Mouse (Mus musculus) cerebellum, adult 8-10 months (tissue): Measurements from ENCODE around the gene Sh2b3.

Experiments
- DNase-seq: peaks from one replicate; pipeline ENCODE4 v3.0.0; 2022

Sh2b3 gene

DNA sequence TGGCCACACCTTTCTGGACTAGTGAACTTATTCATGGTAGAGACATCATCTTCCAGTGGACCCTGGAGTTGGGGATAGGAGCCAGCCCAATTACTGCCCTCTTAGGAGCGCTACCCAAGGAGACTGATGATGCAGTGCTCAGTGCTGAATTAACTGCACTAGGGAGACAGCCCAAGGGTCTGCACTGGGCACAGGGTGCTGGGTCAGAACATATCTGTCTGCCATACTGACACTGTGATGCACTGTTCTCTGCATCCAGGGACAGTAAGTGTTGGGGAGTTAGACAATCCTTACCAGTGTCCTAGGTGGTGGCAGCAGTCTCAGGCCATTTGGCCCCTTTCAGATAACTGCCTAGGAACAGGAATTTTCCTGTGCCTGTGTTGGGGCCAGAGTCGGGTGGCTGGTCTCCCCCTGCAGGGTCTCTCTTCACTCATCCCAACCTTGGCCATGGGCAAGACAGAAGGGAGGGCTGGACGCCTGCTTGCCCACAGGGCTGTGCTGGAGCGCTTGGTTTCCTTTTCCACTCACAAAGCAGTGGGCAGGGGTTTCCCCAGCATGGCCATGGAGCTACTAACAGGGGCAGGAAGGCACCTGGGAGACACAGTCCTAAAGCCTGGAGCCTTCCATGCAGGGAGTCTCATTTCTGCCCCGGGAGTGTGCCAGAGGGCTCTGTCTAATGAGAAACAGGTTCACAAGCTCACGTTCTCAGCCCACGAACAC is 14.5 kb downstream of the Sh2b3 start:
- peak; percentile 35 for DNase-seq

- DNase-seq, result peak; percentile 35
Observed at GRCm38 (mm10) chr5:121821552-121821951, 15.9 kb downstream of the Sh2b3 start.

DNA sequence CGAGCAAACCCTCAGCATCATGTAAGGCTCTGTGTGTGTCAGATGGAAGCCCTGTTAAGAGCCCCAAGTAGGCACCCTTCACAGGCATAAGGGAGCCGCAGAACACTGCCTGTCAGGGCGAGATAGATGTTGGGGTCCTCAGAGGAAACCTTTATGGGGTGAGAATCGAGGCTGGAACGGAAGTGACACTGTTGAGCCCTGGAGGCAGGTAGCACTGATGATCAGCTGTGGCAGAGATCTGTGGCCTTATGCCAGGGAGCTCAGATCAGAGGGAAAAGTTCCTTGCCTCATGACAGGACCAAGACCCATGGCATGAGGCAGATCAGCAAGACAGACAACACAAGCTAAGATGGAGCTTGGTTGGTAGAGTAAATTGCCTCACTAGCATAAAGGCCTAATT is 16.3 kb downstream of the Sh2b3 start:
- peak; percentile 34 for DNase-seq

- DNase-seq, result no peak
Observed at GRCm38 (mm10) chr5:121820657-121821056, 16.8 kb downstream of the Sh2b3 start.

- peak; percentile 17 for DNase-seq
Observed at GRCm38 (mm10) chr5:121820161-121820560, 17.3 kb downstream of the Sh2b3 start.

DNA sequence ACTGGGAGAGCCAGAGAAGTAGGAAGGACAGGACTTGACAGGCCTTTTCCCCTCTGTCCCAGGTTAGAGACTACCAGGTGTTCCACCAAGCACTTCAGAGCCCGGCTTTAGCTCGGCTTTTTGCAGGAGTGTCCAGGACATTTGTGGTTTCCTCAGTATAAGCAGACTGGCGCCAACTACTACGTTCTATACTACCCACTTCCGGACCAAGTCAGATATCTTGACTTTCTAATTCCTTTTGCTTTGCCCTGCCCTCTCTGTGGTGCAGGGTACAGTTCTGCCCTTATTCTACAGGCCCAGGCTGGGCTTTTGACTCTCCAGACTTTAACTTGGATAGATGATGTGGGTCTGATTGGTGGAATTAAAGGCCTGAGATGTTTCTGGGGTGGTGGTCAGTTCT is 17.9 kb downstream of the Sh2b3 start:
- DNase-seq, result no peak

GRCm38 (mm10) chr5:121818862-121819261 is 18.6 kb downstream of the Sh2b3 start:
- no peak for DNase-seq

DNA sequence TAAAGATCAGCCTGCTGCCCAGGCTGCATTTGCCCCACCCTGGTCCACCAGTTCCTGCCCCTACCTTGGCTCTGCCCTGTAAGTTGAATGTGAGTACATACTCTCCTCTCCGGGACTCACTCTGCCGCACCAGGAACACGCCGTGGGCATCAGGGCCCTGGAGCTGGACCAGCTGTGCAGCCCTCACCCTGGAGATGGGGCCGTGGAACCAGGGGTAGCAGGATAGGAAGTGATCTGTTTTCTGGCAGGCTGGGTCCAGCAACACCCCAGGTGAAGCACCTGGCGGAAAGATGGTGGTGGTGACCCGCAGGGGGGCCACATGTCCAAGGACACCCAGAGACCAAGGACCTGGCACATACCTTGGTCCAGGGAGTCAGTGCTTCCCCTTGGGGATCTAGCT is 19.0 kb downstream of the Sh2b3 start:
- peak; percentile 28 for DNase-seq

- peak; percentile 28 for DNase-seq
Observed at GRCm38 (mm10) chr5:121817551-121817950, 19.9 kb downstream of the Sh2b3 start.

DNA sequence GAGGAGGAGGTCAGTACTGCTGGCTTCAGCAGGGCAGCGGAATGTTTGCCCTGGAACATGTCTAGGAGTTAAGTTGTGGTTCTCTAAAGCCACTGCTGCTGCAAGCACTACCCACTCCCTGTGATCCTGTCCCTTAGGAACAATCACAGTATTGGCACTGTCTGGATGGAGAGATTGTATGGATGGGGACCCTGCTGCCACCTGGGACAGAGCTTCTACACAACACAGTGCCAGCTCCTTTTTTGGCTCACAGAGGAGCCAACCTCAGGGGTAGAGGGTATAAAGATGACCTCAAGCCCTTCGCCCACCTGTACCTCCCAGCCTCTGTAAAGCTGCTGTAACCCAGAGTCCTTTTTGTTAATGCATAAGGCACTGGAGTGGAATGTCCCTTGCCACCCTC is 20.8 kb downstream of the Sh2b3 start:
- peak; percentile 18 for DNase-seq

GRCm38 (mm10) chr5:121815867-121816380 is 21.5 kb downstream of the Sh2b3 start:
- DNase-seq, result peak; percentile 29

GRCm38 (mm10) chr5:121815067-121815466 is 22.4 kb downstream of the Sh2b3 start:
- DNase-seq, result peak; percentile 78

DNA sequence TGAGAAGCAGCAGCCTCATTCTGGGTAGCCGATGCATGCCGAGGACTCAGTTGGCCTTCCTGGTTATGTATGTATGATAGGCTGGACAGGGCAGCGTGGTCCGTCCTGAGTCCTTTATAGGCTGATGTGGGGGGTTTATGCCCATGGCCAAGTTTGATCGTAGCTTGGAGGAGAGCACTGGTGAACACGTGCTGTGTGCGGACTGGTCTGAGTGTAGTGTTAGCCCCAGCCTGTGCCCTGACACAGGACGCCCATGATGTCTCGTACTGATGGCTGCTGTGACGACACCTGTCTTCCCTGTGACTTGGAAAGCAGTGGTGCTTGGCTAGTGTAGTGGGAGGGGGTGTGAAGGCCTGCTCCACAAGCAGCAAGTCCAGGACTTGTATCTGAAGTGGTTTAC is 23.7 kb downstream of the Sh2b3 start:
- DNase-seq, result peak; percentile 22

DNA sequence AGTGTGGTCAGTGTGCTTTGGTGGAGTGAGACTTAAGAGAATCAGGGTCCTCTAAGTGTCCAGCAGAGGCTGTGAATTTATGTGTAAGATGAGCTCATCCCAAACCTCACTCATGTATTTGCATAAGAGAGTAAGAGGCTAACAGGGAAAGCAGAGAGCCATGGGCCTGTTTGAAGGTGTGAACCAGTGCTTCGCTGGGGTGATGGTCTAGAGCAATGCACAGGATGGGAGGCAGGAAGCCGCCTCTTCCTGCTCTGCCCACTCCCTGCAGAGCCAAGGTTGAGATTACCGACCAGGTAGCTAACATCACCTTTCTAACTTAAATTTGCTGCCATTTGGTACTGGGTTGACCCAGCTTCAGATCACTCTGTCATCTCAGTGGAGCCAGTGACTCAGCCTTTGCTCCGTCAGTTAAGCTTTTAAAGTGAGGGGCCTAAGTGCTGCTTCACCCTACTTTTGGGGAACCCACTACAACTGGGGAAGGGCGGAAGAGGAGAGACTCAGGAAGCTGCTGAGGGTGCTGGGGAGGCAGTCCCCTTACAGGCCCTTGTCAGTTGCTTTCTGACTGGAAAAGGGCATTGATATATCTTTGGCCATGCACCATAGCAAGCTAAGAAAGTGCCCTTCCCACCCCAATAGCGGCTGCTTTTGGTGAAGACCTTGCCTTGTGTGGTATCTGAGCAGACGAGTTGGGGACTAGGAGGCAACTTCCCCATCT is 24.8 kb downstream of the Sh2b3 start:
- peak; percentile 15 for DNase-seq

GRCm38 (mm10) chr5:121811485-121811931 is 25.9 kb downstream of the Sh2b3 start:
- peak; percentile 48 for DNase-seq

DNA sequence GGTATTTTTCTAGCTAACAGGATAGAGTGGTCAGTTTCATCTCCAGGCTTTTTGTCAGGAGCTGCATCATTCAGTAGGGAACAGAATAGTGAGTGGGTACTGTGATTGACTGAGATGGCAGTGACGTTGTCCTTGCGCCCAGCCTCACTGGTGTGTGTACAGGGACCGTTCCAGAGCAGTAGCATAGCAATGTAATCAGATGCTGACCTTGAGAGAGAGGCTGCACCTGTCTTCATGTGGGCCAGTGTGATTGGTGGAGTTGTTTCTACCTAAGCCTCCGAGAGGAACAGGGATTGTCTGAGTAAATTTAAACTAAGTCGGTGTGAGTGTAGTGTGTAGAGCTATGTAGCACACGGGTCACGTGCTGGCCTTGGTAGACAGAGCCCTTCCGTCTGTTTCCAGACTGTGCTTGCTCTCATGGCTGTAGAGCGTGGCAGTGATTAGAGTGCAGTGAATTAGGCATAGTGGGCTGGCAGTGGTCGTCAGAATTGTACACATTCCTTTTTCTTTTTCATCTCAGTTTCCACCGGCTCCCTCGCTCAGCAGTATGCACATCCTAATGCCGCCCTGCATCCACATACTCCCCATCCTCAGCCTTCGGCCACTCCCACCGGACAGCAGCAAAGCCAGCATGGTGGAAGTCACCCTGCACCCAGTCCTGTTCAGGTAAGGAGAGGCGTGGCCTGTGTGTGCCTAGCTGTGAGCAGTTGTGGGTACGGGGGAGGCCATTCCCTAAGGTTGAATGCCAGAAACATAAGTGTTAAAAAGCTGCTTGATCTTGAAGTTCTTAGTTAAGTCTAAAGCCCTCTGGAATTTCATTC is 26.9 kb downstream of the Sh2b3 start:
- no peak for DNase-seq

- peak; percentile 43 for DNase-seq
Observed at GRCm38 (mm10) chr5:121809667-121810224, 27.7 kb downstream of the Sh2b3 start.

GRCm38 (mm10) chr5:121808202-121808601 is 29.2 kb downstream of the Sh2b3 start:
- no peak for DNase-seq

DNA sequence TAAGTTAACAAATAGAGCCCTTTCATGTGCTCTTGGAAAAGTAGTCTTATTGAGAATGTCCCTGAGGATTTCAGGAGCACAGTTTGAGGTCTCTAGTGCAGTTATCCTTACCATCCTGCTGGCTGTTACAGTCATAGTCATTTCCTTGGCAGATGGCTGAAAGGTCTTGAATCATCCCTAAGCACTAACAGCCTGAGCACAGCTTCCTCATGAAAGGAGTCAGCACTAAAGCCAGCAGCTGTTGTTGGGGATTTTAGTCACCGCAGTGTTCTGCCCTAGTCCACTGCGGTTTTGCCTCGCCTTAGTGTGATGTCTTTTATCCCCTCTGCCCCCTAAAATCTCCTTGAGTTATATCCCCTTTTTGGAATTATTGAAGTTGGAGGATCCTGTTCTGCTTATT is 30.3 kb downstream of the Sh2b3 start:
- peak; percentile 23 for DNase-seq

DNA sequence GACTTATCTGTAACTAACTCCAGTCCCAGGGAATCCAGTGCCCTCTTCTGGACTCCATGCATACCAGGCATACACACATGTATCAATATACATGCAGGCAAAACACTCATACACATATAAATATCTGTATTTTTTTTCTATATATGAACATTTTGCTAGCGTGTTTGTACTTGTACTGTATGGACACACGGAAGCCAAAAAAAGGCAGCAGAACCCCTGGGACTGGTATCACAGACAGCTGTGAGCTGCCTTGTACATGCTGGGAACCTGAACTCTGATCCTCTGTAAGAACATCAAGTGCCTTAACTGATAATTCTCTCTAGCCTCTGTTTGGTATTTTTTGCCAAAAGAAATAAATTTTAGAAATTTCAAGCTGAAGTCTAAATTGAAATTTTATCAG is 39.0 kb downstream of the Sh2b3 start:
- DNase-seq, result no peak

DNA sequence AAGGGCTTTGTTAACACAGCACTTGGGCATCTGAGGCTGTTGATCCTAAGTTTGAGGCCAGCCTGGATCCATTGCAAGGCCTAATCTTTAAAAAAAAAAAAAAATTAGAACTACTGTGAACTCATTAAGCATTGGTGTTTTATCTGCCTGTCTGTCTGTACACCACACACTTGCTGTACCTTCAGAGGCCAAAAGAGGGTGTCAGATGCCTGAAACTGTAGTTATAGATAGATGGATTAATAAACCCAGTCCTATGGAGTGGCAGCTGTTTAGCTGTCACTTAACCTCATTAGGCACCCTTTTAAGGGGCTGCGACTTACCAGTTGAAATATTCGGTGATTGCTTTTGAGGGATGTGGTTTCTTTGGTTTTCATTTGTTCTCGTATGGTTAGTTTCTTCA is 41.6 kb downstream of the Sh2b3 start:
- no peak for DNase-seq

- DNase-seq, result no peak
Observed at GRCm38 (mm10) chr5:121791026-121791425, 46.4 kb downstream of the Sh2b3 start.
